Mouse (Mus musculus) c-Kit-positive CD71-negative TER-119-negative erythroid progenitor cells, embryonic 14.5 days (primary cell): Measurements from ENCODE around the gene Srsf3.
"Not testable (repeated sequence)": the region's sequence is repeated elsewhere in the genome, so short reads cannot be mapped to it uniquely, and the experiment has no call there.

Source experiments
- DNase-seq: peaks from one replicate; pipeline ENCODE4 v3.0.0-alpha.2; 2013; ENCODE audit warnings: low read depth

Srsf3 gene

GRCm38 (mm10) chr17:29063988-29064285 is 31.5 kb downstream of the Srsf3 start:
- no peak for DNase-seq

GRCm38 (mm10) chr17:29065245-29065940 is 33.0 kb downstream of the Srsf3 start:
- no peak for DNase-seq

- DNase-seq = no peak
These were observed 33.5 kb downstream of the Srsf3 start for GRCm38 (mm10) chr17:29065971-29066370.

GRCm38 (mm10) chr17:29067416-29067815 is 35.0 kb downstream of the Srsf3 start:
- not testable (repeated sequence) for DNase-seq

GRCm38 (mm10) chr17:29067847-29068246 is 35.4 kb downstream of the Srsf3 start:
- DNase-seq = no peak

- no peak for DNase-seq
These were observed 36.6 kb downstream of the Srsf3 start for GRCm38 (mm10) chr17:29069063-29069462.

GRCm38 (mm10) chr17:29071820-29072219 is 39.4 kb downstream of the Srsf3 start:
- no peak for DNase-seq

- no peak for DNase-seq
These were observed 40.4 kb downstream of the Srsf3 start for GRCm38 (mm10) chr17:29072701-29073307.

GRCm38 (mm10) chr17:29073313-29073712 is 40.9 kb downstream of the Srsf3 start:
- DNase-seq = no peak

- DNase-seq = no peak
These were observed 41.7 kb downstream of the Srsf3 start for GRCm38 (mm10) chr17:29074085-29074484.

- no peak for DNase-seq
These were observed 43.8 kb downstream of the Srsf3 start for GRCm38 (mm10) chr17:29076235-29076634.

- DNase-seq = no peak
These were observed 45.5 kb downstream of the Srsf3 start for GRCm38 (mm10) chr17:29077786-29078509.

- no peak for DNase-seq
These were observed 46.3 kb downstream of the Srsf3 start for GRCm38 (mm10) chr17:29078519-29079383.

- DNase-seq = no peak
These were observed 48.6 kb downstream of the Srsf3 start for GRCm38 (mm10) chr17:29080758-29081617.

- peak; percentile 60 for DNase-seq
These were observed 49.4 kb downstream of the Srsf3 start for GRCm38 (mm10) chr17:29081618-29082381.

GRCm38 (mm10) chr17:29083586-29083985 is 51.2 kb downstream of the Srsf3 start:
- DNase-seq = no peak

- DNase-seq = no peak
These were observed 52.2 kb downstream of the Srsf3 start for GRCm38 (mm10) chr17:29084656-29085055.

- no peak for DNase-seq
These were observed 52.8 kb downstream of the Srsf3 start for GRCm38 (mm10) chr17:29085266-29085665.

- DNase-seq = no peak
These were observed 54.5 kb downstream of the Srsf3 start for GRCm38 (mm10) chr17:29086916-29087315.

- DNase-seq = no peak
These were observed 58.3 kb downstream of the Srsf3 start, which contains the start of gene Cdkn1a for GRCm38 (mm10) chr17:29090776-29091175. TSS of gene Cdkn1a (plus strand) at chr17:29090976.
